Mouse (Mus musculus) testis, adult 2 months (tissue): ENCODE results near the gene Fst. TPM values are rescaled to one million over a fixed set of nuclear protein-coding genes. Genes with fewer than 3 reads are reported as not detected.

ENCODE experiments used
- H3K27ac ChIP-seq: fragments of 200-500 bp; 2 replicates; pipeline ENCODE4 v1.5.1; 2012; ENCODE audit warnings: low read depth, low read length; ENCODE audit not compliant: control insufficient read depth, insufficient read depth
- H3K27me3 ChIP-seq: fragments of 200-500 bp; 2 replicates; pipeline ENCODE4 v1.6.1; 2012; ENCODE audit warnings: mild to moderate bottlenecking, low read length, moderate library complexity; ENCODE audit not compliant: control insufficient read depth, insufficient read depth
- H3K36me3 ChIP-seq: fragments of 200-500 bp; 2 replicates; pipeline ENCODE4 v1.6.1; 2012; ENCODE audit warnings: mild to moderate bottlenecking, low read length; ENCODE audit not compliant: control insufficient read depth, insufficient read depth
- H3K4me1 ChIP-seq: fragments of 200-500 bp; 2 replicates; pipeline ENCODE4 v1.6.1; 2012; ENCODE audit warnings: low read length; ENCODE audit not compliant: control insufficient read depth, insufficient read depth
- H3K4me3 ChIP-seq: fragments of 200-500 bp; 2 replicates; pipeline ENCODE4 v1.5.1; 2012; ENCODE audit warnings: low read depth, mild to moderate bottlenecking, low read length, moderate library complexity, mixed read lengths; ENCODE audit not compliant: control insufficient read depth
- CTCF ChIP-seq: fragments of 200-500 bp; IDR thresholded peaks from 2 replicates; pipeline ENCODE4 v1.5.1; 2012; ENCODE audit warnings: low read depth, mild to moderate bottlenecking, inconsistent platforms, low read length, moderate library complexity; ENCODE audit not compliant: control insufficient read depth, insufficient read depth, insufficient replicate concordance
- POLR2A ChIP-seq: fragments of 200-500 bp; IDR thresholded peaks from 2 replicates; pipeline ENCODE4 v1.6.1; 2012; ENCODE audit warnings: low read depth, mild to moderate bottlenecking, inconsistent platforms, low read length, moderate library complexity; ENCODE audit not compliant: control insufficient read depth
- polyA plus RNA-seq: library from polyadenylated mRNA; depleted of rRNA; stranded (reverse); fragments of >200 nt; gene quantifications from 2 replicates; pipeline ENCODE4 v1.2.3, GENCODE M21; 2012

The Fst gene
- polyA plus RNA-seq, 1 experiment: 0.22 TPM

DNA sequence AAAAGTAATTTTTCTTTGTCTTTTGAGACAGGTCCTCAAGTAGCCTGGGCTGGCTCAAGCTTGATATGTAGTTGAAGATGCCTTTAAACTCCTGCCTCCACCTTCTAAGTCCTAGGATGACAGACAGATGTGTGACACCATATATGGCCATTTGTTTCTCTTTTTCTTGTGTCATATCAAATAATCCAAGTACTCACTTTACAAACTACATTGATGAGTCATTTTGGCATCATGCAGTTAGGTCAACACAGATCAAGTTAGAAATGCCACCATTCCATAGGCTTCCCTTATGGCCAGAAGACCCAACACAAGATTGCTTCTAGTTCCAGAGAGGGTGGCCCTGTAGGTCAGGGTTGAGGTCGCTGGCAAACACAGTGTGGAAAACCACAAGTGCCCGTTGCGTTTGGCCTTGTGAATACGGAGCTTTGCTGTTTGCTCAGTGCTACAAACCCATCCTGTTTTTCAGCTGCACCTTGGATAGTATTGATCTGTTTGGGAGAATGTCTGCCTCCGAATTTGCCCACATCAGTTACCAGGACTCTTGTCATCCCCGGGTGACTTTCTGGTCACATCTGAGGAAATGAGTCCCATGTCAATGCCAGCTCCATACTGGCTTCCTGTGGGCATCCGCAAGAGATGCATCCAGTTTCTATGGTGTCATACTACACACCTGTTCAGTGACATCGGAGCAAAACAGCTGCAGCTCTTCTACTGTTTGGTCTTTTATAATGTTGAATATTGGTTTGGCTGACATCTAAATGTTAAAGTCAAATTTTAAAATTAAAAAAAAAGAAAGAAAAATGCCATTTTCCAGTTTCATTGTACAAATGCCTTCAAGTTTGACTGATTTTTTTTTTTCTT, 4.0 kb upstream of the Fst start:
- TF ChIP-seq POLR2A (no peak), CTCF (no peak)
- Histone ChIP-seq H3K4me1 (peaks cover 7% of the 10 kb centered on the region), H3K36me3 (no peaks in the 10 kb centered on the region), H3K27me3 (0 out of 2 replicates have a peak, but pooled peaks cover 3% of the 10 kb centered on the region), H3K4me3 (no peak overlapping the region), H3K27ac (no peak overlapping the region)

DNA sequence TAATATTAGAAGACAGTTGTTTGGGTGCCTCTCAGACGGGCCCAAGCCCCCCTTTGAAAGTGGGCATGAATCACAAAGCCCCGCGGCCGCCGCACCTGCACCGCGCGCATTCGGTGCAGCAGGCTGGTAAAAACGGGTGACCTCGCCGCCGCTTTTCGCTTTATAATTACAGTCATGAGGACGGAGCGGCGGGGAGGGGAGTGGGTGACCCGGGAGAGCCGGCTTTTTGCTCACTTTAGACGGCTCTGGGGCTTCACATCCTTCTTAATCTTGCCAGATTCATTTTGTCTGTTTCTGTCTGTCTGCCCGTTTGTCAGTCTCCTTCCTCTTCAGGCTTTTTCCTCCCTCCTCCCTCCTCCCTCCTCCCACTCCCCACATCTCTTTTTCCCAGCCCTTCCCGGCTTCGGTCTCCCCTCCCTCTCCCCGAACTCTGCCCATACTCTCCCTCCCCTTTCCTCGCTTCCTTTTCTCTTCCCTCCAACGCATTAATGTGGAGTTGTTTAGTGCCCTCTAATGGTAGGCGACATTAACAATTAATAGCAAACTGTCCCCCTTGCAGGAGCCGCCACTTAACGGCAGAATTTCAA, 1.6 kb upstream of the Fst start:
- H3K4me1 ChIP-seq: peaks cover 13% of the 10 kb centered on the region
- TF ChIP-seq CTCF (0 out of 2 replicates have a peak, but pooled peaks have one; percentile 9), POLR2A (no peak)
- no peaks in the 10 kb centered on the region for H3K36me3 ChIP-seq
- no peak overlapping the region for H3K27ac ChIP-seq
- peaks cover 8% of the 10 kb centered on the region; the same call in 1 of the 2 replicates for H3K27me3 ChIP-seq
- no peak overlapping the region; the same call in 1 of the 2 replicates for H3K4me3 ChIP-seq

DNA sequence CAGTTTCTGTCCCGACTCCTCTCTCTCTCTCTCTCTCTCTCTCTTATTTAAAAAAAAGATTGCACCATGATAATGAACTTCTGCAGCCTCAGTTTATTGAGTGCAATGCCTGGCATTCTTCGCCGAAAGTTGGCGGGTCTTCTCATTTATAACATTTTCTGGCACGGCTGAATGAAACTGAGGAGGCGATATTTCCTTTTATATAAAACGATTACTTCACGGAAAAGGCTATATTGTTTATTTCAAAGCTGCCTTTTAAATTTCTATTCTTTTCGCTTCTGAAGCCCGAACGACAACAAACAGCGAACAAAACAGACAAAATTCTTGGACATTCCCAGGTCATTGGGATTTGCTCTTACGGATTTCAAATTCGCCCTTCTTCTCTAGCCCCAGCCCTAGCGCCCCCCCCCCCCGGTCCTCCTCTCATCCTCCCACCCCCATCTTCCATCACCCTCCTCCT, 980 bp upstream of the Fst start:
- no peak for TF ChIP-seq CTCF
- TF ChIP-seq POLR2A: no peak
- Histone ChIP-seq H3K27me3 (peaks cover 8% of the 10 kb centered on the region; the same call in 1 of the 2 replicates), H3K36me3 (no peaks in the 10 kb centered on the region), H3K4me1 (peaks cover 13% of the 10 kb centered on the region), H3K4me3 (peak overlapping the region; percentile 32), H3K27ac (no peak overlapping the region)

DNA sequence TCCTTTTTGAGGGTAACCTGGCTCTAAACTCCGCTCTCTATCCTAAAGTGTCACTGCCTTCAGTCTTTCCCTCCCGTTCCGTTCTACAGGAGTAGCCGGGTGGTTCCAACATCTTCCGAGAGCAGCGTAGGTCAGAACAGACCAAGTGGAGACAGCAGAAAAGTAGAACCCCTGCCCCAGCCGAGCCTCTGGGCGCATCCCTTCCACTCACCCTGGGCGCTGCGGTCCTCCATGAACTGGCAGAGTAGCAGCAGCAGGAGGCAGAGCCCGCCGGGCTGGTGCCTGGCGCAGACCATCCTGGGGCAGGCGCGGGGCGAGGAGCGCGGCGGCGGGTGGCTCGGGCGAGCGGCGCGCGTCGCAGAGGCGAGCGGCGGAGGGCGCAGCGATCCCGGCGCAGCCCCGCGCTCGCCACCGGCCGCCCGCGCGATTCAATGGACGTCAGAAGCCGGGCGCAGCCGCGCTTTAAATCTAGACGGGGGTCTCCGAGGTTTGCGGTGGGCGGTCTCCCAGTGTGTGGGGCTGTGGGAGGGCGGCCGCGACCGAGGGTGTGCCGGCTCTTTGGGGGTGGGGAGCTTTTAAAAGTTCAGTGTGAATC, 363 bp downstream of the Fst start:
- H3K27ac ChIP-seq: no peak overlapping the region

DNA sequence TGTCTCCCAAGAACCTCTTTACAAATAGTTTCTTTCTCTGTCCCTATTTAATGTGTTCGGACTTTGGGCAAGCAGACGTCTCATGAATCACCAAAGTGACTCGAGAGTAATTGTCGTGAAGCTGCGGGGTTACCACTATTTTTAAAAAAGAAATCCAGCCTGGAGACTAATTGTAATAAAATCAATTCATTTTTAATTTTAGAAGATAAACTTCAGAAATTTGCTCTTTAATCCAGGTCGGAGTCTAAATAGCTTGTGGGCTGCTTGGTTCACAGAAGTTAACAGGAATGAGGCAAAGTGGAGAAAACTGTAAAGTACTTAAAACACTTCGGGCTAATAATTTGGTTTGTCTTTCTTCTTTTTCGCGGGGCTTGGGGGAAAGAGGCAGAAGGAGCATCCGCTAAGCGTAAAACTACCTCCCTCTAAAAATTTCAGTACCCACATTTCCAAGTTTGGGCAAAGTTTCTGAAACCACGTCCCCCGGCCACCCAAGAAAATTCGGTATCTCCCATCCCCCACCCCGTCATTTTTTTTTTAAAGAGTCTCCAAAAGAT, 1.1 kb downstream of the Fst start:
- H3K4me3 ChIP-seq: no peak overlapping the region; the same call in 1 of the 2 replicates
- peaks cover 13% of the 10 kb centered on the region for H3K4me1 ChIP-seq
- H3K27ac ChIP-seq: no peak overlapping the region
- peaks cover 8% of the 10 kb centered on the region; the same call in 1 of the 2 replicates for H3K27me3 ChIP-seq
- TF ChIP-seq CTCF (no peak), POLR2A (no peak)
- H3K36me3 ChIP-seq: no peaks in the 10 kb centered on the region

More for the DNA sequence above, 363 bp downstream of the Fst start:
- peak overlapping the region; percentile 71 for H3K4me3 ChIP-seq
- peaks cover 13% of the 10 kb centered on the region for H3K4me1 ChIP-seq
- H3K27me3 ChIP-seq: peaks cover 8% of the 10 kb centered on the region; the same call in 1 of the 2 replicates
- no peaks in the 10 kb centered on the region for H3K36me3 ChIP-seq
- TF ChIP-seq POLR2A: no peak
- no peak for TF ChIP-seq CTCF

DNA sequence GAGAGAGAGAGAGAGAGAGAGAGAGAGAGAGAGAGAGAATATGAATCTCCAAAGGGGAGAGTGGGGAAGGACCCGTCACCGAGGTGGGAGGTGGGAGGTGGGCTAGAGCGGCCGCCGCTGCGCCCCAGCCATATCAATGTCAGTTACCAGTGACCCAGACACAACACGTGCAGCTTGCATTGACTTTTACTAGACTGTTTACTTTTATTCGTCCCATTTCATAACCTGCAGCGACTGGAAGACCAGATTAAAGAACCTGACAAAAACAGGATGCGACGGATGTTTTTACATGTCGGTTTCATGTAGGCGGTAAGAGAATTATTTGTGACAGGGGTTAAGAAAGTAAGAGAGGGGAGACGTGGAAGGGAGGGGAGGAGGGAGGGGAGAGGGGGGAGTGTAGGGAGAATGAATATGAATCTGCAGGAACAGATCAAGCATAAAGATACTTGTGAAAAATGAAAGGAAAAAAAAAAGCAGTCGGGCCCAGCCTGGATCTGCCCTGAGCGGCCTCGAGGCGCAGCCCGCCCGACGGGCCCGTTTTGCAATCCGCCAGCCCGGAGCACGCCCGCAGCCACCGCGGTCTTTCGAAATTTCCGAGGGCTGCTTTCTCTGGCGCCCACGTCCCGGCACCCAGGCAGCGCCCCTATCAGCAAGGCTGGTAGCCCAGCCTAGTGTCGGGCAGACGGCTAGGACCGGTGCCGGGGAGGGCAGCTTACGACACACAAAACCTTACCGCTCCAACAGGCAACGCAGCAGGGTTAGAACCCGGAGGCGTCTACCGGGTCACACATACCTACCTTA, 1.8 kb downstream of the Fst start:
- no peaks in the 10 kb centered on the region for H3K36me3 ChIP-seq
- H3K4me1 ChIP-seq: peaks cover 13% of the 10 kb centered on the region
- TF ChIP-seq CTCF: no peak
- TF ChIP-seq POLR2A: no peak
- H3K27me3 ChIP-seq: peaks cover 8% of the 10 kb centered on the region; the same call in 1 of the 2 replicates
- H3K4me3 ChIP-seq: peak overlapping the region; percentile 37; the same call in 1 of the 2 replicates
- H3K27ac ChIP-seq: no peak overlapping the region
